Mouse (Mus musculus) monocyte, adult 5-6 weeks (primary cell): ENCODE measurements around the gene Soat2. TPM values are rescaled to one million over a fixed set of nuclear protein-coding genes. Genes with fewer than 3 reads are reported as not detected.

ENCODE experiments used
- ATAC-seq: fragments of 153-309, 156-312 bp; replicated peaks from 2 replicates; pipeline ENCODE4 v1.8.0; 2017; ENCODE audit warnings: mild to moderate bottlenecking; ENCODE audit not compliant: low TSS enrichment, insufficient number of reproducible peaks, severe bottlenecking, poor library complexity, low FRiP score
- total RNA-seq: library from RNA; stranded (forward); fragments of 200-1000, 200-491, 200-594 nt; gene quantifications from 3 replicates; pipeline ENCODE4 v1.2.3, GENCODE M21; 2017

Gene Soat2
- total RNA-seq, 1 experiment from 2014 or later: 6.2 TPM

DNA sequence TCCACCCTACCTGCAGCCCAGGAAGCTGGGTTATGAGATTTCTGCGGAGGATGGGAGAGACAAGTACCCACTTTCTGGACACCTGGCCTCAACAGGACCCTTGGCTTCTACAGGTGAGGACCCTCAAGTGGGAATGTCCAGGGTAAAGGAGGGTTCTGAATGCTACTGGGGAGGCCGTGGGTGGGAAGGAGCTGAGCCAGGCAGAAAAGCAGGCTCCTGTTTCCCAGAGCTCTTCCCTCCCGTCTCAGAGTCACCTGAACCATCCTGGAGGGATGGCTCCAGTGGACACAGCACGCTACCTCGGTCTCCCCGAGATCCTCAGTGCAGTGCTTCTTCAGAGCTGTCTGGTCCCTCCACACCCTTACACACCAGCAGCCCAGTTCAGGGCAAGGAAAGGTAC is 38.1 kb upstream of the Soat2 start:
- ATAC-seq: no peak

DNA sequence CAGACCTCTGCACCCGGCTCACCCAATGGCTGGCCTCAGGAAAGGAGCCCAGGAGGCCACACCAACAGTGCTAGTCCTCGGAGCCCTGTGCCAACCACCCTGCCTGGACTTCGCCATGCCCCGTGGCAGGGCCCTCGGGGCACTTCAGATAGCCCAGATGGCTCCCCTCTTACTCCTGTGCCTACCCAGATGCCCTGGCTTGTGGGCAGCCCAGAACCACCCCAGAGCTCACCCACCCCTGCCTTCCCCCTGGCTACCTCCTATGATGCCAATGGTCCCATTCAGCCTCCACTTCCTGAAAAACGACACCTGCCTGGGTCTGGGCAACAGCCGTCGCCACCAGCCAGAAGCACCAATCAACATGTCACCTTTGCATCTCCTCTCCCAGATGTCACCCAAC is 37.5 kb upstream of the Soat2 start:
- no peak for ATAC-seq

DNA sequence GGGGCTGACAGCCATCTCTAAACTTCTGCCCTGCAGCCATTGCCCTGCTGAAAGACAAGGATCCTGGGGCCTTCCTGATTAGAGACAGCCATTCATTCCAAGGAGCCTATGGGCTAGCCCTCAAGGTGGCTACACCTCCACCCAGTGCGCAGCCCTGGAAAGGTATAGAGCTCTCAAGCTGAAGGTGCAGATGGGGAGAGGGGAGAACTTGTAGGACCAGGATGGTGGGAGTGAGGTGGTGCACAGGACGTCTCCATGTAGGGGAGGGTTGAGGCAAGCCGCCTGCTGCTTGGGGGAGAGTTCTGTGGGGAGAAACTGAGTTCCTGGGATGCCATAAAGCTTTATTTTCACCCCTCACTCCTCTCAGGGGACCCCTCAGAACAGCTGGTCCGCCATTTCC is 36.7 kb upstream of the Soat2 start:
- ATAC-seq: no peak

DNA sequence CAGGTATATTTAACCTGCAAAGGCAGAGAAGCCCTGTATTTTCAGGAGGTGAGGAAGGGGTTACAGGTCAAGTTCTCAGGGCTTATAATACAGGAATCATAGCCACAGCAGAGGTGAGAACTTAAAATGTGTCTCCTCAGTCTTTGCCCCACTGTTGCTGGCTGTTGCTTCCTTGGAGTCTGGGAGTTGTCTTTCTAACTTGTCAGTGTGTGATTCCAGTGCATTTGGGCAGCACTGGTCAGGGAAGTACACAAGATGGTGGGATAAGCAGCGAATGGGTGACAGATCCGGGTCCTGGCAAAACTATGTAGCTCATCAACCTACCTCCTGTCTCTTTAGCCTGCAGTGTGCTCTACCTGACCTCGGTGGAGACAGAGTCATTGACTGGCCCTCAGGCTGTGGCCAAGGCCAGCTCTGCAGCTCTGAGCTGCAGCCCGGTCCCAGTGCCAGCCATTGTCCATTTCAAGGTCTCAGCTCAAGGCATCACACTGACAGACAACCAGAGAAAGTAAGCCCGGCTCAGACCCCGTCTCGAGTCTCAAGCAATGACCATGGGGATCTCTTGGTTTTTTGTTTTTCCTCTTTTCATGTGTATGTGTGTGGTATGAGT is 35.6 kb upstream of the Soat2 start:
- no peak for ATAC-seq

DNA sequence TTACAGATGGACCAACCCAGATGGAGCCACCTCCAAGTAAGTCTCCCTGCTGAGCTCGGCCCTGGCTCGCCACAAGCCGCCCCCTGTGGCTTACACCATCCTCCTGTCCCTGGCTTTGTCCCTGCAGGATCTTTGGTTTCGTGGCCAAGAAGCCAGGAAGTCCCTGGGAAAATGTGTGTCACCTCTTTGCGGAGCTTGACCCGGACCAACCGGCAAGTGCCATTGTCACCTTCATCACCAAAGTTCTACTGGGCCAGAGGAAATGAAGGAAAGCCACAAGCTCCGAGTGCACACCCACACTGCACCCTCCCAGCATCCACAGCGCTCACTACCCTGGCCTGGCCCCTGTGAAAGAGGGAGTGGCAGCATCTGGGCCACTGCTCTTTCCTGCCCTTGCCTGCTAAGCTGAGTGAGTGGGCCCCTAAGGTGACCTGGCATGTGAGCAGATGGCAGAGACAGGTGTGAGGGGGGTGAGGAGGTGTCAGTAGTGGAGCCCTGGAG is 34.5 kb upstream of the Soat2 start:
- ATAC-seq: peak; percentile 20; the same call in 1 of the 2 replicates

DNA sequence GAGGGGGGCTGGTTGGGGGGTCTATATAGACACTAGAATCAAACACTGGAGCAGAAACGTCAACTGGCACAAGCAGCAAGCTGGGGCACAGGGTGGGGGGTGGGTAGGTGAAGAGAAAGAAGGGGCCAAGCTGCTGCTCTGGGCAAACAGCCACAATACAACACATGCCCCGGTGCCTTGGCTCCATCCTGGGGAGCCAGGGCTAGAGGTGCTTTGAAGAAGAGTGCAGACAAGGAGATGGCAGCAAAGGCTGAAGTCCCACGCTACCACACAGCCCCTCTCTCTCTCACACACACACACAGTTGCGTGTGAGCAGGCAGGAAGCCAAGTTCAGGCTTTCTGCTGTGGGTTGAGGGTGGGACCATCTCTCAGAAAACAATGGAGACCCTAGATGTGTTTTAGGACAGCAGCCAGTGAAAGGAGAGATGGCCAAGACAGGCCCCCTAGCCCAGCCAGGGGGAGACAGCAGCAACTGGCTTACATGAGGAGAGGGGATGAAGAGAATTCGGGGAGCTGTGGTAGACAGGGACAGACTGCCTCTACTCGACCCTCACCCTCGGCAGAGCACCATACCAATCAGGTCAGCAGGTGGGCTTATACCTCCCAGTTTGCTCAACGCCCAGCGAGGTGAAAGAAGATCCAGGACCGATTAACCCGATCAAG is 33.4 kb upstream of the Soat2 start:
- ATAC-seq: no peak

DNA sequence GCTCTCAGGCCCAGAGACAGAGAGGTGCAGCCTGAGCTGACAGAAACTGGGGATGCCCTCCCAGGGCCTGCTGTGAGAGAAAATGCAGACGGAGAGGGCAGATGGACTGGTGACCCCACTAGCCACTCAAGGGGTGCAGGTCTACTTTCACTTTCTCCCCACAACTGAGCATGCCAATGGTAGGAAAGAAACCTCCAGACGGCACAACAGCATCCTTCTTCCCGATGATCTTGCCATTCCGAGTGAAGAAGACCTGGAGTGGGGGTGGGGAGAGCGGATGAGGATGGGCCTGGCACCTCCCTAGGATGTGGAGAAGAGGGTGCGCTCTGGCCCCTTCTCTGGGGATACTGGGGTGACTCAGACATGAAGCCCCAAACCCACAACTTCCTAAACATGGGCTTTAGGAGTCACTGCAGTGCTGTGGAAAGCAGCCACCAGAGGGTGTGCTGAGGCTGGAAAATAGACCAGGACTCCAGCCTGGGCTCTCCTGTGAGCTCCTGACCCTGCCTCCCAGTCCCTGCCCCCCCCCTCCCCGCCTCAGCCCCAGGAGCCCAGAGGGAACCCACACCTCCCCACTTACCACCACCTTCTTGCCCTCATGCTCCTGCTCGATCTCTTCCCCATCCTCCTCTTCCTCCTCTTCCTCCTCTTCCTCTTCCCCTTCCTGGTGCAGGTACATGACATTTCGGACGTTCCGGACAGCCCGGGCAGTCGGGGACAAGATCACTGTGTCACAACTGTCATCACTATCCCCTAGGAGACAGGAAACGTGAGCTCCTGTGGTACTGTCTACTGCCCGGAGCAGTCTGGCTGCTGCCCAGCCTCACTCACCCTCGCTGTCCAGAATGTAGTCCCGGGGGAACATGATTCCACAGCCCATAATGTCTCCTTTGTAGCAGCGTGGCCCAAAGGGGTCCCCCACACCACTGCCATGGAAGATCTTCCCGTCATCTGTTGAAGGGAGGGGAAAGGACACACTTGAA is 32.6 kb upstream of the Soat2 start:
- no peak for ATAC-seq

GRCm38 (mm10) chr15:102118591-102118990 is 31.7 kb upstream of the Soat2 start:
- ATAC-seq: no peak

DNA sequence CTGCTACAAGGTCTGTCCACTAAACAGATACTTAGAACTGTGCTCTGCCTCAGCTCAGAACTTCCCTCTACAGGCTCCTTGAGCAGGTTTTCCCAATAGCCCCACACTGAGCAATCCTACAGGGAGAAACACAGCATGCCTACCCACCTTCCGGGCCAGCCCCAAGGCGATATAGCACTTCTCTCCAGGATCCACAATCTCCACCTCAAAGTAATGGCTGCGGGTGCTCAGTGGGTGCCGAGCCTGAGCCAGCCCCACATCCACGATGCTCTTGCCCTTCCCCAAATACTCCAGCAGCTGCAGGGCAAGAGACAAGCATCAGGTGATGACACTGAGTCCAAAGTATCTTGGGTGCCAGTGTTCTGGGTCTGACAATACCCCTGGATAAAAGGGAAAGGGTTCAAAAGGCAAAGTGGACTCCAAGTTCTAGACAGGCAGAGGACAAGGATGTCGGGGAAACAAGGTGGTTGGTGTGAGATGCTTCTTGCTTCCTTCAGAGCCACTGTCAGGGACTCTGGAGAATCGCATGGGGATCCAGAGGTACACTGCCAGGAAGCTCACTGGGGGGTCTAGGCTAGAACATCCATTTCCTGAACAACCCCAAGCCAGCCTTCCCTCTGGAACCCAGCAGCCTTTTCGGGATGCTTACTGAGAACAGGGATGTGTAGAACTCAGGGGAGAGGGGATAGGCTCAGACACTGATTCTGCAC is 31.1 kb upstream of the Soat2 start:
- ATAC-seq: no peak

- ATAC-seq: no peak
Measured at GRCm38 (mm10) chr15:102119831-102120170, 30.5 kb upstream of the Soat2 start.

- no peak for ATAC-seq
Measured at GRCm38 (mm10) chr15:102120530-102120929, 29.8 kb upstream of the Soat2 start.

DNA sequence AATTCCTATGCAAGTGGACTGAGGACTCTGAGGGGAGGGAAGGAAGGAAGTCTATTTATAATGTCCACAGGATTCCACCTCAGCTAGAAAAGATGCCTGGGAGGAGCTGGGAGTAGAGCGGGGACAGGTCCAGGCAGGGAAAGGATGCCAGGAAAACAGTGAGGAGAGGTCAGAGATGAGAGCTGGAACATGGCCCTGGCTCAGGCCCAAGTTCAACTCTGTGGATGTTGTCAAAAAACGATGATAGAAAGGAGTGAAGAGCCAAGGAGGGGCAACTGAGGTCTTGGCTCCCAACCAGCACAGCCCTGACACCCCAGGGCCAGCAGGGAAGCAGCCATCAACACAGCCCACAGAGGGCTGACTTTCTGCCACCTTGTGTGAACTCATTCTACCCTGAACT is 24.0 kb upstream of the Soat2 start:
- no peak for ATAC-seq

- no peak for ATAC-seq
Measured at GRCm38 (mm10) chr15:102133314-102133713, 17.0 kb upstream of the Soat2 start.

- no peak for ATAC-seq
Measured at GRCm38 (mm10) chr15:102134709-102135108, 15.6 kb upstream of the Soat2 start.

- no peak for ATAC-seq
Measured at GRCm38 (mm10) chr15:102135522-102136128, 14.7 kb upstream of the Soat2 start.

GRCm38 (mm10) chr15:102136129-102136758 is 14.1 kb upstream of the Soat2 start, which contains the start of gene Spryd3:
Spryd3 (minus strand) TSS chr15:102136234.
- peak; percentile 99 for ATAC-seq

GRCm38 (mm10) chr15:102141120-102141519 is 9.2 kb upstream of the Soat2 start:
- no peak for ATAC-seq
